ENCODE assay signal across 21 mouse cellular contexts in genomic region chr6:89296001-89296709, GRCm38 (mm10).
DNase-seq lines count a peak whose midpoint lies in the region; ATAC-seq lines count a peak whose summit lies in the region.
"Had no signal": no experiment of that assay in that cellular context is flagged by ENCODE, and none has a peak within 500 bp of the region (broad histone marks: within the 10 kb centered on the region; RNA-seq: fewer than 3 reads in every experiment).

No protein-coding gene starts in this region.

- DNase-seq in spleen, postnatal 36 days (ENCODE audit: low spot score in 2 of 2), result peak; percentile 36 to 47
- no peak for DNase-seq in spleen, postnatal 14 days (ENCODE audit: low spot score in 2 of 2)
- no peak for DNase-seq in adrenal gland, postnatal 14 days
- DNase-seq in layer of hippocampus, postnatal 10 days (ENCODE audit: low spot score in 2 of 2), result no peak
- DNase-seq in ovary, postnatal 10 days (ENCODE audit: low spot score), result no peak
- DNase-seq: adrenal gland, adult 2 months; cerebellum, adult 11-12 months; cerebellum, adult 9-11 months; embryo, embryonic 11 days; gastrocnemius, postnatal 14 days; heart, adult 2 months; kidney, adult 2 months; kidney, postnatal 36 days; liver had no signal

- peak overlapping the region; percentile 19 for H3K27ac ChIP-seq in macrophage
- H3K27ac ChIP-seq: embryonic facial prominence, embryonic 12.5 days; heart, adult 2 months; hindbrain, embryonic 10.5 days; lung, embryonic 15.5 days had no signal

- WGBS in macrophage (ENCODE audit: missing documents), result 43% methylated on average over 8 of the region's 8 CpGs

- ATAC-seq in activated CD4-positive, CD25-positive, alpha-beta regulatory T cell, adult 4 months, result peak; percentile 28
- peak; percentile 54 for ATAC-seq in neutrophil, adult 5-6 weeks (ENCODE audit: extremely low read depth, insufficient number of reproducible peaks, low FRiP score, poor library complexity, severe bottlenecking)

- no peaks in the 10 kb centered on the region for H3K36me3 ChIP-seq in macrophage (ENCODE audit: inconsistent target)
- H3K36me3 ChIP-seq: embryonic facial prominence, embryonic 12.5 days; heart, embryonic 12.5 days; hindbrain, embryonic 10.5 days; lung, embryonic 15.5 days had no signal

- H3K79me2 ChIP-seq in macrophage (ENCODE audit: inconsistent target), result no peaks in the 10 kb centered on the region

- H3K4me3 ChIP-seq in macrophage (ENCODE audit: inconsistent target), result no peak overlapping the region
- H3K4me3 ChIP-seq: embryonic facial prominence, embryonic 12.5 days; heart, adult 2 months; heart, embryonic 12.5 days; hindbrain, embryonic 10.5 days; lung, embryonic 15.5 days had no signal

Comparison
In these comparisons a context has a peak if more than half of its experiments do, and no peak if none do; other contexts are left out.
1. DNase-seq: peak in spleen, postnatal 36 days (2 of 2); none in spleen, postnatal 14 days (0 of 2), adrenal gland, postnatal 14 days (single experiment), layer of hippocampus, postnatal 10 days (0 of 2) and ovary, postnatal 10 days (single experiment).